Comparison of ENCODE assay signal across 22 mouse cellular contexts in genomic region chr14:60646373-60646772, GRCm38 (mm10). TPM values are rescaled to one million over a fixed set of nuclear protein-coding genes. Genes with fewer than 3 reads are reported as not detected.
DNase-seq lines count a peak whose midpoint lies in the region; ATAC-seq lines count a peak whose summit lies in the region.
"Had no signal": no experiment of that assay in that cellular context is flagged by ENCODE, and none has a peak within 500 bp of the region (broad histone marks: within the 10 kb centered on the region; RNA-seq: fewer than 3 reads in every experiment).

No protein-coding gene starts in this region.

- no peaks in the 10 kb centered on the region for H3K27me3 ChIP-seq in kidney, embryonic 16.5 days (ENCODE audit: insufficient read depth, low read length)
- H3K27me3 ChIP-seq: limb, embryonic 13.5 days; lung, embryonic 15.5 days; Patski had no signal

- peaks cover 4% of the 10 kb centered on the region for H3K9me3 ChIP-seq in kidney, embryonic 16.5 days (ENCODE audit: low read length)
- H3K9me3 ChIP-seq: heart, embryonic 10.5 days; limb, embryonic 13.5 days; lung, embryonic 15.5 days had no signal

- ATAC-seq in kidney, embryonic 16.5 days (ENCODE audit: low FRiP score, low TSS enrichment): no peak
- ATAC-seq: forebrain, embryonic 16.5 days; midbrain, embryonic 16.5 days; Patski had no signal

- peaks cover 42% of the 10 kb centered on the region for H3K4me1 ChIP-seq in kidney, embryonic 16.5 days (ENCODE audit: insufficient read depth, low read length)
- H3K4me1 ChIP-seq: lung, embryonic 15.5 days had no signal

- H3K4me3 ChIP-seq in kidney, embryonic 16.5 days (ENCODE audit: low read length): no peak overlapping the region
- H3K4me3 ChIP-seq: heart, embryonic 10.5 days; limb, embryonic 13.5 days; lung, embryonic 15.5 days had no signal

- H3K36me3 ChIP-seq in kidney, embryonic 16.5 days (ENCODE audit: insufficient read depth, low read length): peaks cover 3% of the 10 kb centered on the region; the same call in 1 of the 2 replicates
- H3K36me3 ChIP-seq: heart, embryonic 10.5 days; limb, embryonic 13.5 days; lung, embryonic 15.5 days had no signal

- H3K9ac ChIP-seq in kidney, embryonic 16.5 days (replicated peaks; ENCODE audit: low read length): no peak overlapping the region
- H3K9ac ChIP-seq: hindbrain, embryonic 14.5 days; limb, embryonic 13.5 days; liver, embryonic 14.5 days; lung, embryonic 15.5 days had no signal

- no peak overlapping the region for H3K4me2 ChIP-seq in kidney, embryonic 16.5 days (replicated peaks; ENCODE audit: low read depth, low read length)
- H3K4me2 ChIP-seq: hindbrain, embryonic 14.5 days; limb, embryonic 13.5 days; lung, embryonic 15.5 days had no signal

- H3K27ac ChIP-seq in kidney, embryonic 16.5 days (ENCODE audit: low read length): peak overlapping the region; percentile 61
- H3K27ac ChIP-seq: heart, embryonic 10.5 days; hindbrain, embryonic 14.5 days; limb, embryonic 13.5 days; liver, embryonic 14.5 days; lung, embryonic 15.5 days had no signal

- DNase-seq in adrenal gland, adult (ENCODE audit: inconsistent age in 2 of 2, low spot score in 1 of 2): peak; percentile 87 to 93
- DNase-seq in adrenal gland, postnatal 4 days (ENCODE audit: low spot score in 2 of 2): no peak
- no peak for DNase-seq in kidney, postnatal 14 days
- DNase-seq in Muller cell, postnatal 12 days (ENCODE audit: inconsistent ontology term): peak; percentile 65
- peak; percentile 78 to 85 for DNase-seq in adrenal gland, postnatal 36 days
- DNase-seq in thymus, postnatal 0 days (ENCODE audit: low spot score): no peak
- no peak for DNase-seq in thymus, postnatal 10 days (ENCODE audit: low spot score in 2 of 2)
- DNase-seq: cerebellum, adult 9-11 months; gastrocnemius, postnatal 36 days; heart, postnatal 10 days; kidney, adult 11 months; lung, postnatal 4 days; right cerebral cortex, postnatal 14 days had no signal

- 28% methylated on average over 5 of the region's 5 CpGs for whole genome bisulfite sequencing in kidney, embryonic 16.5 days

RNA-seq across cellular contexts. Expression of gene Spata13, which starts 12.6 kb away (rescaled TPM):
- 100 to 1,000 TPM; 140 to 145 TPM for total RNA-seq in adrenal gland, postnatal 4 days (2021)
- 67.5 and 68.1 TPM in 2 replicates for polyA plus RNA-seq in kidney, embryonic 16.5 days (2015; fragmentation: Nextera tagmentation; extraction: Ambion mirVana)
- 100 to 1,000 TPM; 152 to 167 TPM for total RNA-seq in adrenal gland, postnatal 36 days (2021)
- 48.9 and 50.4 TPM in 2 replicates for polyA plus RNA-seq in thymus, postnatal 0 days (2015; fragmentation: Nextera tagmentation; extraction: Ambion mirVana)

Comparison
In these comparisons a context has a peak if more than half of its experiments do, and no peak if none do; other contexts are left out.
1. DNase-seq: peak in adrenal gland, adult (2 of 2), Muller cell, postnatal 12 days (single experiment) and adrenal gland, postnatal 36 days (2 of 2); none in adrenal gland, postnatal 4 days (0 of 2), kidney, postnatal 14 days (single experiment), thymus, postnatal 0 days (single experiment) and thymus, postnatal 10 days (0 of 2).